Mouse (Mus musculus) forebrain, embryonic 14.5 days (tissue): ENCODE data around the gene Sash1. TPM values are rescaled to one million over a fixed set of nuclear protein-coding genes. Genes with fewer than 3 reads are reported as not detected.

Source experiments
- ATAC-seq: fragments of 200-750 bp; cut with Nextera tagmentation; 2 replicates; pipeline ENCODE4 v1.8.0; 2017; ENCODE audit warnings: mild to moderate bottlenecking, moderate library complexity
- DNase-seq: peaks from one replicate; pipeline ENCODE4 v3.0.0-alpha.2; 2015; ENCODE audit warnings: low spot score
- H3K27ac ChIP-seq: fragments of 300-500 bp; sonication (generic); 2 replicates; pipeline ENCODE4 v1.5.1; 2014; ENCODE audit warnings: low read depth, mild to moderate bottlenecking, control low read depth, low read length, moderate library complexity
- H3K27me3 ChIP-seq: fragments of 300-500 bp; sonication (generic); replicated peaks from 2 replicates; pipeline ENCODE4 v1.6.1; 2014; ENCODE audit warnings: low read length, control low read depth, mixed read lengths; ENCODE audit not compliant: control insufficient read depth, insufficient read depth
- H3K36me3 ChIP-seq: fragments of 300-500 bp; sonication (generic); 2 replicates; pipeline ENCODE4 v1.6.1; 2014; ENCODE audit warnings: low read length, control low read depth; ENCODE audit not compliant: control insufficient read depth, insufficient read depth
- H3K4me1 ChIP-seq: fragments of 300-500 bp; sonication (generic); 2 replicates; pipeline ENCODE4 v1.6.1; 2014; ENCODE audit warnings: antibody characterized with exemption, low read length, control low read depth; ENCODE audit not compliant: control insufficient read depth, insufficient read depth
- H3K4me2 ChIP-seq: fragments of 300-500 bp; sonication (generic); 2 replicates; pipeline ENCODE4 v1.6.1; 2014; ENCODE audit warnings: mild to moderate bottlenecking, control low read depth, low read length
- H3K4me3 ChIP-seq: fragments of 300-500 bp; sonication (generic); 2 replicates; pipeline ENCODE4 v1.5.1; 2014; ENCODE audit warnings: low read depth, low read length, control low read depth
- H3K9ac ChIP-seq: fragments of 300-500 bp; sonication (generic); 2 replicates; pipeline ENCODE4 v1.6.1; 2014; ENCODE audit warnings: mild to moderate bottlenecking, low read length, control low read depth, moderate library complexity
- H3K9me3 ChIP-seq: fragments of 300-500 bp; sonication (generic); replicated peaks from 2 replicates; pipeline ENCODE4 v1.6.1; 2016; ENCODE audit warnings: low read length, control low read depth, mixed read lengths; ENCODE audit not compliant: control insufficient read depth
- WGBS: fragments of 180-500 bp; shearing (Covaris S2); extraction: QIAGEN DNeasy Blood & Tissue Kit; methylation state at CpG from one replicate; pipeline ENCODE4 v1.1.7; 2014; 5-methylcytosine and 5-hydroxymethylcytosine counted together
- polyA plus RNA-seq: library from polyadenylated mRNA; unstranded; fragments of >200 nt; fragmentation: Nextera tagmentation; extraction: Ambion mirVana; gene quantifications from 2 replicates; pipeline ENCODE4 v1.2.1, GENCODE M21; 2014

The Sash1 gene
- polyA plus RNA-seq, 1 experiment from 2014 or later: 1.9 TPM

DNA sequence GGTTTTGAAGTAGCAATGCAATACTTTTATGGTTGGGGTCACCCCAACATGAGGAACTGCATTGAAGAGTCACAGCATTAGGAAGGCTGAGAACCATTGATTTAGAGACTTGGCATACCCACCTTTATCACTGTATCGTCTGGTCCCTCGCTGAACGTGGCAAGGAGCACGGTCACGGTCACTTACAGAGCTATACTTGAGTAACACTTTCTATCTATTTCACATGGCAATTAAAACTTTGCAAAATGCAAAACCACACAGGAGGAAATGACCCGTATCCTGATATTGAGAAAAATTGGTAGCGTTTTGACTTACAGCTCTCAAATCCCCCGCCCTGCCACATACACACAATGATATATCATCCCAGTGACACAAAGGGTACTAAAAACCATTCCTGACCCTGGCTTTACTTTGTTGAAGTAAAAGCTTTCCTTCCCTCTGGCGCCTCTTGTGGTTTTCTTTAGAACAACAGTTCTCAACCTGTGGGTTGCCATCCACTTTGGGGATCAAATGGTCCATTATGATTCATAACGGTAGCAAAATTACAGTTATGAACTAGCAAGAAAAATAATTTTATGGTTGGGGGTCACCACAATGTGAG lies 119.8 kb downstream of the Sash1 start:
- H3K9ac ChIP-seq: no peak overlapping the region
- H3K4me3 ChIP-seq: no peak overlapping the region
- H3K36me3 ChIP-seq: no peaks in the 10 kb centered on the region
- DNase-seq (peak; percentile 48), ATAC-seq (no peak)
- H3K4me1 ChIP-seq: peaks cover 12% of the 10 kb centered on the region
- H3K27me3 ChIP-seq: no peaks in the 10 kb centered on the region
- no peaks in the 10 kb centered on the region for H3K9me3 ChIP-seq
- no peak overlapping the region for H3K4me2 ChIP-seq
- WGBS: 81% methylated on average over 10 of the region's 10 CpGs
- no peak overlapping the region for H3K27ac ChIP-seq

DNA sequence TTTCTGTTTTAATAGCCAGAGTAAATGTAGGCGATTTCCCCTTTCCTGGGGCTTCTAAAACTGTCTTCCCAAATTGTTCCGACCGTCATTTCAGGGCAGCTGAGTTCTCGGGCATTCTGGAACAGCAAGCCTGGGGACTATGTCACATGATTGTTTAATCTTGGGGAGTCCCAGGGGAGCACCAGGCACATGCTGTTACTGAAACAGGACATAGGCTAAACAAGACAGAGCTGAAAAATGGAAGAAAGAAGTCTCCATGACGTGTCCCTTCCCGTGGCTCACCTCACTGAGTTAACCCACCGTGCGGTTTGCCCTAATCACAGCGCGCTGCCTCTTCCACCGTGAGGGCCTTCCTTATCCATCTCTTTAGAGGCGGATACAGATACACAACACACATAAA lies 123.1 kb downstream of the Sash1 start:
- WGBS: 20% methylated on average over 12 of the region's 12 CpGs
- Histone ChIP-seq H3K4me2 (peak overlapping the region; percentile 45), H3K9me3 (no peaks in the 10 kb centered on the region), H3K27ac (no peak overlapping the region), H3K36me3 (no peaks in the 10 kb centered on the region), H3K9ac (no peak overlapping the region), H3K4me1 (peaks cover 22% of the 10 kb centered on the region), H3K4me3 (0 out of 2 replicates have a peak overlapping the region, but pooled peaks have one; percentile 13), H3K27me3 (no peaks in the 10 kb centered on the region)
- no peak for DNase-seq
- peak; percentile 33; the same call in 1 of the 2 replicates for ATAC-seq

GRCm38 (mm10) chr10:8762209-8762701 lies 123.6 kb downstream of the Sash1 start:
- Histone ChIP-seq H3K36me3 (no peaks in the 10 kb centered on the region), H3K27me3 (no peaks in the 10 kb centered on the region), H3K9ac (peak overlapping the region; percentile 26; the same call in 1 of the 2 replicates), H3K27ac (no peak overlapping the region), H3K4me3 (peak overlapping the region; percentile 13; the same call in 1 of the 2 replicates), H3K4me2 (peak overlapping the region; percentile 45), H3K4me1 (peaks cover 27% of the 10 kb centered on the region), H3K9me3 (no peaks in the 10 kb centered on the region)
- peak; percentile 58 for DNase-seq
- 1% methylated on average over 14 of the region's 14 CpGs for WGBS
- ATAC-seq: peak; percentile 45; the same call in 1 of the 2 replicates

DNA sequence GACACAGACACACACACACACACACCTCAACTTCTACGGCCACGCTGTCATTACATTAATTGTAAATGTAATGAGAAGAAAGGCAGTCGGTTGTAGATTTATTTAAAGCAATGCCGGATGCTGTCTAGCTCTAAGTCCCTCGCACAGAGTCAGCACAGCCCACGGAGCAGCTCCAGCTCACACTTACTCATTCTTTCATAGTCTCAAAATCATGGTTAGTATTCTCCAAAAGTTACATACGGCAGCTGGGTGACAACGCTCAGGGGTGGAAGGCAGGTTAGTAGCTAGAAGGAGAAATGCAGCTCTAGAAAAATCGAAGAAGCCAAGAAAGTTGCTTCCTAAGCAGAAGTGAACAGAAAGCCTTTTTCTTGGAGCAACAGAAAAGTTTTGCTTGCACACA lies 124.2 kb downstream of the Sash1 start:
- ATAC-seq: no peak
- Histone ChIP-seq H3K9me3 (no peaks in the 10 kb centered on the region), H3K27me3 (no peaks in the 10 kb centered on the region), H3K27ac (no peak overlapping the region), H3K9ac (no peak overlapping the region), H3K4me1 (peaks cover 28% of the 10 kb centered on the region), H3K36me3 (no peaks in the 10 kb centered on the region), H3K4me2 (peak overlapping the region; percentile 45), H3K4me3 (no peak overlapping the region)
- DNase-seq: no peak
- WGBS: 47% methylated on average over 9 of the region's 9 CpGs

DNA sequence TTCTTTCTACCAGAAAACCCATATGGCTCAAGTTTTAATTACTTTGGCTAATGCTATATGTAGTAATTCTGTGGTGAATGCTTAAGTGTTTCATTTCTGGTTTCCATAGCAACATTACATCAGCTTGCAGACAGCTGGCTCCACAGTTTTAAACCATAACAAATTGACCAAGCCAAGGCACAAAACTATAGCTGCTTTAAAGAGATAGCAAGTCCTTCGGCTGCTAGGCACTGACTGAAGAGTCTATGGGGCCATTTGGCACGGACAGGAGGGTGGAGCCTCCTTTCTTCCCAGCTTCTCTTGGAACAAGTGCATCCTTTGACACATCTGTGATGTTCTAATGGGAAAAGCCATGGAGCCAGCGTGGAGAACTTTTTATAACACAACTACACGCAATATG lies 125.3 kb downstream of the Sash1 start:
- WGBS: 22% methylated on average over 4 of the region's 4 CpGs

GRCm38 (mm10) chr10:8759228-8759627 lies 126.6 kb downstream of the Sash1 start:
- DNase-seq (no peak), ATAC-seq (no peak)
- H3K9me3 ChIP-seq: no peaks in the 10 kb centered on the region
- no peak overlapping the region for H3K27ac ChIP-seq
- no peak overlapping the region for H3K9ac ChIP-seq
- peaks cover 31% of the 10 kb centered on the region for H3K4me1 ChIP-seq
- WGBS: 86% methylated on average over 7 of the region's 7 CpGs
- no peaks in the 10 kb centered on the region for H3K27me3 ChIP-seq
- H3K4me2 ChIP-seq: no peak overlapping the region
- no peaks in the 10 kb centered on the region for H3K36me3 ChIP-seq
- no peak overlapping the region for H3K4me3 ChIP-seq

More for the DNA sequence above, 125.3 kb downstream of the Sash1 start:
- no peaks in the 10 kb centered on the region for H3K36me3 ChIP-seq
- H3K9ac ChIP-seq: no peak overlapping the region
- no peak overlapping the region for H3K4me3 ChIP-seq
- H3K27ac ChIP-seq: no peak overlapping the region
- DNase-seq (peak; percentile 82), ATAC-seq (peak; percentile 63)
- no peaks in the 10 kb centered on the region for H3K9me3 ChIP-seq
- peaks cover 31% of the 10 kb centered on the region for H3K4me1 ChIP-seq
- H3K4me2 ChIP-seq: peak overlapping the region; percentile 18; the same call in 1 of the 2 replicates
- no peaks in the 10 kb centered on the region for H3K27me3 ChIP-seq

DNA sequence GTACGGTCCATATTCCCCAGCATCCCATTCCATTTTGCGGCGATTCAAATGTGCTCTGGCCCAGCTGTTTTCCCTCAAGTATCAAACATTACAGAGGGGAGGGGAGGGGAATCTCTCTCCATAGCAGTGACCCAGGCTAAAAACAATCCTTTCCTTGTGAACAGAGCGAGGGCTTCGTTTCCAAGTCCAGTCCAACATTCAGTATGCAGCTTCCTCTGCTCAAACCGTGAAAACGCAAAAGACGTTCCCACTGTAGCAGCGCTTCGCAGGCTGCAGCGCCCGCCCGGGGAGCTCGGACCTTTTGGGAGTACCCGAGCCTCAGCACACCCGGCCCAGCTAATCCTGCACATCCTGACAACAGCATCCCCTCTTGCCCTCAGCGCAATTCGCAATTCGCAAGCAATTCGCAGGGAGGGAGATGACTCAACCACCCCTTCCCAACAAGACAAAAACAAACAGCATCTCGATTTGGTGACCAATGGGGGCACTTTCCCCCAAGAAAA lies 128.4 kb downstream of the Sash1 start:
- Histone ChIP-seq H3K9me3 (no peaks in the 10 kb centered on the region), H3K4me3 (no peak overlapping the region), H3K4me2 (peak overlapping the region; percentile 36), H3K27ac (no peak overlapping the region), H3K27me3 (no peaks in the 10 kb centered on the region), H3K36me3 (no peaks in the 10 kb centered on the region), H3K4me1 (peaks cover 26% of the 10 kb centered on the region), H3K9ac (peak overlapping the region; percentile 43; the same call in 1 of the 2 replicates)
- no peak for ATAC-seq
- WGBS: 20% methylated on average over 21 of the region's 21 CpGs
- peak; percentile 36 for DNase-seq

- Histone ChIP-seq H3K4me1 (peaks cover 21% of the 10 kb centered on the region), H3K4me3 (no peak overlapping the region), H3K36me3 (no peaks in the 10 kb centered on the region), H3K27ac (no peak overlapping the region), H3K9me3 (no peaks in the 10 kb centered on the region), H3K27me3 (no peaks in the 10 kb centered on the region), H3K9ac (no peak overlapping the region), H3K4me2 (no peak overlapping the region)
- DNase-seq: no peak
- ATAC-seq: no peak
- WGBS: 53% methylated on average over 11 of the region's 11 CpGs
Observed at GRCm38 (mm10) chr10:8756604-8757354, 129.1 kb downstream of the Sash1 start.
